Mouse (Mus musculus): ENCODE measurements at regions not wholly inside any gene's neighbourhood (a gene's known extent, or its start where the extent isn't known, plus 50 kb on each side); places are given as distances from the start of the nearest gene placed in this dataset.

DNA sequence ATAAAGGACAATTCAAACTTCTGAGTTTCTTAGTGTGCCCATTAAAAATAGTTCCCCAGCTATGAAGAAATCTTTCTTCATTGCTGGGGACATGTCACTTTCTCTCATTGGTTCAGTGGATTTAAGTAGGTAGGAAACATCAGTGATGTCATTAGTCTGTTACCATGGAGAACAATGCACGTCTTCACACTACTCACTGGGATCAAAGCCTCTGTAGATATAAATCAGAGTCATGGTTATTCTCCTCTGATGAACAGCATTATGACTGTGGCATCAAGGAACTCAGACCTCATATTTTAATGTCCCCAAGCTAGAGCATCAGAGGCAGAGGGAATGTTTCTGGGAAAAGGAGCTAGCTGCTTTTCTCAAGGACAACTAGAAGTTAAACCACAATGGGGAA is 165.5 kb upstream of the Slc39a10 start:
- TF ChIP-seq POLR2A (IDR thresholded peaks at IDR 0.05; ENCODE audit: low read depth, low read length) (no peak), CTCF (conservative IDR thresholded peaks at IDR 0.05; ENCODE audit: insufficient read depth, insufficient read length, low read depth, low read length) (no peak)

Measured in kidney, adult 2 months (tissue).